Mouse (Mus musculus) megakaryocyte, embryonic 14.5 days (primary cell): ENCODE data around the gene Rab1a.

Experiments used
- FLI1 ChIP-seq: IDR thresholded peaks from 2 replicates; pipeline ENCODE4 v1.6.1; 2012; ENCODE audit warnings: low read length, inconsistent platforms, mixed read lengths
- GATA1 ChIP-seq: IDR thresholded peaks from 3 replicates; pipeline ENCODE4 v1.6.1; 2012; ENCODE audit warnings: mixed read lengths, low read length, inconsistent platforms, borderline replicate concordance

- no peak for TF ChIP-seq GATA1
- no peak for TF ChIP-seq FLI1
Measured at GRCm38 (mm10) chr11:20165991-20166390, 35.2 kb upstream of the Rab1a start.
